Mouse (Mus musculus) spleen, adult 2 months (tissue): Measurements from ENCODE around the gene Foxa1.

Experiments used
- CTCF ChIP-seq: fragments of 200-500 bp; IDR thresholded peaks from 2 replicates; pipeline ENCODE4 v1.5.1; 2011; ENCODE audit warnings: mild to moderate bottlenecking, inconsistent platforms; ENCODE audit not compliant: insufficient read depth, insufficient read length, insufficient replicate concordance; ENCODE audit errors: extremely low read depth
- POLR2A ChIP-seq: fragments of 200-500 bp; IDR thresholded peaks from 2 replicates; pipeline ENCODE4 v1.6.1; 2011; ENCODE audit warnings: low read depth, low read length, inconsistent platforms

DNA sequence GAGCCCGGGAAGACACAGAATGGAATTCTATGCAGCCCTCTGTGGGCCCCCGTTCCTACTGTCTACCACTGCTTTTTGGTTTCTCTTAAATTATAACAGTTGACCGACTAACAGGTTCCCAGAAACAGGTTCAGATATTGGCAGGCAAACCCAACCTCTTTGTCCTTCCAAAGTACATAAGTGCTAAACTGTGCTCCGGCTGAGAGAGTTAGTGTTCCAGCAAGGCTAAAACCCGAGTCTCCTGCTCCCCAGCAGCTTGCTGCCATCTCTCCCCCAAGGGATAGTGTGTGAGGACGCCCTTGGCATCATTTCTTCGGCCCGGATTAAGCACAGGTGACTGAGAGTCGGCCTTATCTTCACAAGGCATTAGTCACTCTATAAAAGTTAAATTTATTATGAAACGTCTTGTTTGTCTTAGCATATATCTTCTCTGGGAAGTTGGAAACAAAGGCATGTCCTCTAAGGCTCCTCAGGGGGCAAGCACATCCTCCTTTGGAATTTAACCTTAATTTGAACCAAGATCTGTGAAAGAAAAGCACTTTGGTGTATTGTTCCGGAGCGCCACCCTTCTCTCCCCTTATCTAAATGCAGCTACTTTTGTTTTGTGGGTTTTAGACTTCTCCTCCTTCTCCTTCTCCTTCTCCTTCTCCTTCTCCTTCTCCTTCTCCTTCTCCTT, 30.9 kb downstream of the Foxa1 start:
- no peak for TF ChIP-seq CTCF
- no peak for TF ChIP-seq POLR2A
